Mouse (Mus musculus) neural tube, embryonic 11.5 days (tissue): Measurements from ENCODE around the gene Tuba1c. TPM values are rescaled to one million over a fixed set of nuclear protein-coding genes. Genes with fewer than 3 reads are reported as not detected.
A peak's percentile ranks its signal among the peaks of the same experiment; 100 is the strongest.

Source experiments
- ATAC-seq: fragments of 200-750 bp; cut with Nextera tagmentation; 2 replicates; pipeline ENCODE4 v1.8.0; 2017; ENCODE audit warnings: moderate number of reproducible peaks, mild to moderate bottlenecking, moderate TSS enrichment, moderate library complexity; ENCODE audit not compliant: insufficient read depth, low FRiP score, low TSS enrichment
- DNase-seq: peaks from one replicate; pipeline ENCODE4 v3.0.0-alpha.2; 2015; ENCODE audit warnings: low spot score
- H3K27ac ChIP-seq: fragments of 300-500 bp; sonication (generic); 2 replicates; pipeline ENCODE4 v1.5.1; 2014; ENCODE audit warnings: low read depth, mild to moderate bottlenecking, low read length
- H3K27me3 ChIP-seq: fragments of 300-500 bp; sonication (generic); 2 replicates; pipeline ENCODE4 v1.6.1; 2014; ENCODE audit warnings: mild to moderate bottlenecking, low read length, mixed read lengths; ENCODE audit not compliant: control insufficient read depth, insufficient read depth
- H3K36me3 ChIP-seq: fragments of 300-500 bp; sonication (generic); 2 replicates; pipeline ENCODE4 v1.6.1; 2014; ENCODE audit warnings: mild to moderate bottlenecking, low read length, moderate library complexity, mixed read lengths; ENCODE audit not compliant: control insufficient read depth, insufficient read depth
- H3K4me1 ChIP-seq: fragments of 300-500 bp; sonication (generic); 2 replicates; pipeline ENCODE4 v1.6.1; 2014; ENCODE audit warnings: low read length, mixed read lengths; ENCODE audit not compliant: control insufficient read depth, insufficient read depth
- H3K4me2 ChIP-seq: fragments of 300-500 bp; sonication (generic); 2 replicates; pipeline ENCODE4 v1.6.1; 2014; ENCODE audit warnings: low read depth, mild to moderate bottlenecking, moderate library complexity
- H3K4me3 ChIP-seq: fragments of 300-500 bp; sonication (generic); 2 replicates; pipeline ENCODE4 v1.5.1; 2014; ENCODE audit warnings: low read depth, low read length
- H3K9ac ChIP-seq: fragments of 300-500 bp; sonication (generic); 2 replicates; pipeline ENCODE4 v1.6.1; 2014; ENCODE audit warnings: mild to moderate bottlenecking, low read length
- H3K9me3 ChIP-seq: fragments of 300-500 bp; sonication (generic); 2 replicates; pipeline ENCODE4 v1.6.1; 2016; ENCODE audit warnings: low read length; ENCODE audit not compliant: control insufficient read depth
- WGBS: fragments of 180-500 bp; shearing (Covaris S2); extraction: QIAGEN DNeasy Blood & Tissue Kit; methylation state at CpG from one replicate; pipeline ENCODE4 v1.1.7; 2014; 5-methylcytosine and 5-hydroxymethylcytosine counted together
- polyA plus RNA-seq: library from polyadenylated mRNA; unstranded; fragments of >200 nt; fragmentation: Nextera tagmentation; extraction: Ambion mirVana; gene quantifications from 2 replicates; pipeline ENCODE4 v1.2.1, GENCODE M21; 2014

Gene Tuba1c
- 109 and 112 TPM in 2 replicates for polyA plus RNA-seq

DNA sequence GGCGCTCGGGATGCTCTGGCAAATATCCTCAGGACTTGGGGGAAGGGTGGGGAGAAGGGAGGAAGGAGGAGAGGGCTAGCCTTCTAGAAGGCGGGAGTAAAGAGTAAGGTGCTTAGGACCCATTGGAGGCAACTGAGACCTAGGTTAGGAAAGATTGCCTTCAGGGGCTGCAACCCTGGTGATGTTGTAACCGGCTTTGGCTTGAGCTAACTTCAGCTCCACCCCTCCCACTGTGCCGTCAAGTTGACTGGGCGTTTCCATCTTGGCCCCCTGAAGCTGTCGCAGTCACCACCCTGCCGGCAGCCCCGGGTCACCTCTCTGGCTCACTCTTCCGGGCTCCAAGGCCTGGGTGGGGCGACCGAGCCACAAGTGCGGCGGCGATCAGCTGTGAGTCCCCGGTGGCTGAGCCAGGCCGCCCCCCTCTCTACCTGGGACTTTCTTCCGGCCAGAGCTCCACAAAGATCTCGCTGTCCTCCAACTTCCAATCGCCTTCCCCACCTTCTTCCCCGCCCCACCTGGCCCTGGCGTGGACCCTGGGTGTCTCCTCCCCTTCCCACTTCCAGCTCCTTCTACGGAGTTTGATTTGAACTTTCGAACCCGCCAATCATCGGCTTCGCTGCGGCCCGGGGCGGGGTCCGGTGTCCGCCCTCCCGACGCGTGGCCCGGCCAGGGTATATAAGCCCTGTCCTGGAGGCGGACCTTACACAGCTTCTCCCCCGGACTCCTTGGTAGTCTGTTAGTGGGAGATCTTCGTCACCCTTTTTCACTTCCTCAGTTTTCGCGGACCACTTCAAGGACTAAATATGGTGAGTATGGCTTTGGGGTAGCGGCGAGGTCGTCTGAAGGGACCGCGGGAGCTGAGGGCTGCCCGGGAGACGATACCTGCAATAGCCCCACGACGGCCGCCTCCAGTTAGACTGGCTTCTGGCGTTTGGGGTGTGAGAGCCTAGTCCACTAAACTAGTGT is at the start of gene Tuba1c:
Gene Tuba1c, plus strand, starts transcription at position 273 of the 966 bp plus-strand sequence.
- ATAC-seq (peak; percentile 75), DNase-seq (peak; percentile 85)
- no peaks in the 10 kb centered on the region for H3K36me3 ChIP-seq
- H3K9ac ChIP-seq, result peak within 1 kb of the TSS; percentile 56
- H3K27ac ChIP-seq, result no peak within 1 kb of the TSS
- H3K9me3 ChIP-seq, result no peaks in the 10 kb centered on the region
- peak within 1 kb of the TSS; percentile 72 for H3K4me2 ChIP-seq
- no peaks in the 10 kb centered on the region for H3K27me3 ChIP-seq
- H3K4me1 ChIP-seq, result peaks cover 16% of the 10 kb centered on the region
- H3K4me3 ChIP-seq, result peak within 1 kb of the TSS; percentile 57
- under 1% methylated on average over 52 of the region's 52 CpGs for WGBS

DNA sequence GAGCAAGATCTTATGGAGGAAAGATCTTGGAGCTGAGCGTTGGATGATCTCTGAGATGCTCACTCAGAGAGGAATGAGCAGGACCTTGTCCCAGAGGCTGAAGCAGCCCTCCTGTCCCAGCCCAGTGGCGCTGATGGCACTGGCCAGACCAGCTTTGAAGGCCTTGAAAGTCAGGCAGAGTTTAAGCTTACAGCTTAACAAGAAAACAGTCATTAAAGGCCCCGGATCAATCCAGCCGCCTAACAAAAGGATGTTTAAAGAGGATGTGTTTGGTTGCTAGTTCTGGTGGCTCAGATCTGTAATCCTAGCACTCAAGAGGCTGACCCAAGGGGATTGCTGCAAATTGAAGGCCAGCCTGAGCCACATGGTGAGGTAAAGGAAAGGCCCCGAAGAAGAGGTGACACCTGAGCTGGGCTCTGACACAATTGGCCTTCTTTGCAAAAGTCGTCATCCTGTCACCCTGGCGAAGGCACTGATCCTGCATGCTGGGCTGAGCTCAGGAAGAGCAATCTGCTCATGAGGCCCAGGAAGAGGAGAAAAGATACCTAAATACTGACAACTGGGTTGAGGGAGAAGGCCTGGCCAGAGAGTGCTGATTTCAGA is 49.6 kb upstream of the Tuba1c start:
- Histone ChIP-seq H3K9ac (peak overlapping the region; percentile 26; the same call in 1 of the 2 replicates), H3K4me1 (peaks cover 35% of the 10 kb centered on the region), H3K4me2 (no peak overlapping the region), H3K4me3 (no peak overlapping the region), H3K9me3 (no peaks in the 10 kb centered on the region), H3K36me3 (no peaks in the 10 kb centered on the region), H3K27ac (0 out of 2 replicates have a peak overlapping the region, but pooled peaks have one; percentile 34), H3K27me3 (no peaks in the 10 kb centered on the region)
- no peak for ATAC-seq
- 39% methylated on average over 7 of the region's 7 CpGs for WGBS
- no peak for DNase-seq

DNA sequence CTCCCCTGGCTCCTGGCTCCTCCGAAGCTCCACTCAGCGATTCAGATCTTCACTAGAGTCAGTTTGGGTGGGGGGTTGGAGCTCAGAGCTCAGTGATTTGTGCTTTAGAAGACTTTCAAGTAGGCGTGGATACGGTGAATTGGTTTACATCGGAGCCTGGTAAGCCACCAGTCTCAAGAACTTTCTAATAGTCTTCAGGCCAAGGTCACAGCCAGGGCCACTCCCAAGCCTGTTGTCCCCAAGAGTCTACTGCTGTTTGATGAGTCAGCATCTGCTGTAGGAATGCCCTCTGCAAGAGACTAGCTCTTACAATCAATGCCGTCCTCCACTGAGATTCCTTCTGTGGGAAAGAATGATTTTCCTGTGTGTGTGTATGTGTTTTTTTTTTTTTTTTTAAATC is 47.6 kb upstream of the Tuba1c start:
- H3K36me3 ChIP-seq, result no peaks in the 10 kb centered on the region
- no peak overlapping the region for H3K9ac ChIP-seq
- no peaks in the 10 kb centered on the region for H3K9me3 ChIP-seq
- ATAC-seq (no peak), DNase-seq (no peak)
- peaks cover 35% of the 10 kb centered on the region for H3K4me1 ChIP-seq
- WGBS, result 76% methylated on average over 6 of the region's 6 CpGs
- no peak overlapping the region for H3K4me2 ChIP-seq
- no peak overlapping the region for H3K4me3 ChIP-seq
- H3K27me3 ChIP-seq, result no peaks in the 10 kb centered on the region
- 0 out of 2 replicates have a peak overlapping the region, but pooled peaks have one; percentile 14 for H3K27ac ChIP-seq

DNA sequence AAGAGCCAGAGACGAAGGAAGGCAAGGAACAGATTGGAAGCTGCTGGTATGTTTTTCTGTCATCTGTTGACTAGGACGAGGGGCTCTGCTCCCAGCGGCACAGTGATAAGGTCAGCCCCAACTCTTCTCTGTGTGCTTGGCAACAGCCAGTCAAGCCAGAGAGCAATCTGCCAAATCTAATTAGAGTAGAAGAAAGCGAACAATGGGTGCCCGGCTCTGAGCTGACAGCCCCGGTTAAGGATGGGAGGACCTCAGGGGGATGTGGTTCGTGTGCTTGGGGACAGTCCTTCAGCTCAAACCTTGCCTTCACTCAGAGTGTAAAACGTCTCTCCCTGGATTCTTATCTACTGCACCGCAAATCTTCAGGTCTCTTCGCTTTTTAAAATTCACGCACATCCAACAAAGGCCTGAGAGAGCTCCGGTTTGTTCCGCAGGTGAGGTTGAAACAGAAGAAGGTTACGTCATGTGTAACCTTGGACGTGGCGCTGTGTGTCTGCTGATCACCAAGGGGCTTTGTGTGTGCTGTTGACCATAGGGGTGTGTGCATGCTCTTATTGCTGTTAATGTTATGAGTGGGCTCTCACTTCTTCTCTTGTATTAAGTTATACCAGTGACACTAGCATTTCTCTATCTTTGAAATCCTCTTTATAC is 46.1 kb upstream of the Tuba1c start:
- H3K4me3 ChIP-seq, result peak overlapping the region; percentile 38
- H3K9me3 ChIP-seq, result no peaks in the 10 kb centered on the region
- H3K27me3 ChIP-seq, result no peaks in the 10 kb centered on the region
- H3K27ac ChIP-seq, result peak overlapping the region; percentile 89
- H3K4me1 ChIP-seq, result peaks cover 35% of the 10 kb centered on the region
- ATAC-seq (peak; percentile 75), DNase-seq (peak; percentile 83)
- WGBS, result 38% methylated on average over 16 of the region's 16 CpGs
- no peaks in the 10 kb centered on the region for H3K36me3 ChIP-seq
- H3K9ac ChIP-seq, result peak overlapping the region; percentile 67
- peak overlapping the region; percentile 57 for H3K4me2 ChIP-seq

DNA sequence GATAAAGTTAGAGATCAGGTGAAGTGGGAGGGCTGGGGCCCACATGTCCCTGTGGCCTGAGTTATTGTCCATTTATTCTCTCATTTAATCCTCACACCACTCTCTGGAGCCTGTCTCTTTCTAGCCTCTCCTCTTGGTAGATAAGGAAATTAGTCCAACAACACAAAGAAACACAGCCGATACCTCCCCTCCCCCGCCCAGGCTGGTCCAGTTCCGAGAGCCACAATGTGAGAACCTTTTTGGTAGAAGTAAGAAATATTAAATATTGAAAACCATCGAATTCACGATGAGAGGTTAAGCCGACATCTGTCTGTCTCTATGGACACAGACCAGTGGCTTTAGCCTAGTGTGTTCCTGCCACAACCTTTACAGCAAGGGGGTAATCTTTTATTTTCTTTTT is 45.0 kb upstream of the Tuba1c start:
- no peak for ATAC-seq
- H3K9ac ChIP-seq, result peak overlapping the region; percentile 67
- H3K9me3 ChIP-seq, result no peaks in the 10 kb centered on the region
- peak overlapping the region; percentile 89 for H3K27ac ChIP-seq
- WGBS, result 55% methylated on average over 6 of the region's 6 CpGs
- H3K4me2 ChIP-seq, result peak overlapping the region; percentile 57
- peak overlapping the region; percentile 38 for H3K4me3 ChIP-seq
- H3K36me3 ChIP-seq, result no peaks in the 10 kb centered on the region; the same call in 1 of the 2 replicates
- peaks cover 37% of the 10 kb centered on the region for H3K4me1 ChIP-seq
- peak; percentile 57 for DNase-seq
- no peaks in the 10 kb centered on the region for H3K27me3 ChIP-seq

DNA sequence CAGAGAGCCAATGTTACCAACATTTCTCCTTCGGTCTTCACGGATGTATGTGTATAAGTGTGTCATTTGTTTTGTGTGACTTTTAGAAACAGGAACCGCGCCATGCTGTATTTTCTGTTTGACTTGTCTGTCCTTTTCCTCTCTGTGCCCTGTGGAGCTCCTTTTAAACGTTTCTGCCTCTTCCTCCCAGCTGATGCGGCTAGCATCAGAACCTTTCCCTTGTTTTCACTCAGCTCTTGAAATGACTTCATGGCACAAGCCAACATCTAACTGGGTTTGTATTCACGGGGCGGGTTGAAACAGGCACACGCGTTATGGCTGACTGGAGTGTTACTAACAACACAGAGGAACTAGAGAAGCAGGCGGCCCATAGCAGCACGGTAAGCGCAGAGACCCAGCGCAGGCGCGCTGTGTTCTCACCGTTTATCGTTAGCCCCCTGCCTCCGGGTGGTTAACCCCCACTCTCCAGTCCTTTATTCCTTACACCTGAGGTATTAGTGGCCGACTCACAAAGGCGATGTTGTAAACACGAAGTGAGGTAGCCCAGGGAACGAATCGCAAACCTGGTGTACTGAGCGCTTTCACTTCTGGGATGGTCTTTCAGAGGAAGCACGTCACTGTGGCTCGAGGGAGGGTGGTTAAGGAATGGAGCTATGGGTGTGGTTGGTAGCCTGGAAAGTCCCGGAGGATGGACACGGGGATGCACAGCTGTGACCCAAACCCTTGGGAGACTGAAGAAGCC is 44.3 kb upstream of the Tuba1c start:
- Histone ChIP-seq H3K9ac (peak overlapping the region; percentile 67), H3K36me3 (no peaks in the 10 kb centered on the region; the same call in 1 of the 2 replicates), H3K27ac (peak overlapping the region; percentile 89), H3K4me1 (peaks cover 43% of the 10 kb centered on the region), H3K9me3 (no peaks in the 10 kb centered on the region), H3K27me3 (no peaks in the 10 kb centered on the region), H3K4me3 (peak overlapping the region; percentile 38), H3K4me2 (peak overlapping the region; percentile 57)
- peak; percentile 79 for DNase-seq
- peak; percentile 48 for ATAC-seq
- 4% methylated on average over 29 of the region's 29 CpGs for WGBS

DNA sequence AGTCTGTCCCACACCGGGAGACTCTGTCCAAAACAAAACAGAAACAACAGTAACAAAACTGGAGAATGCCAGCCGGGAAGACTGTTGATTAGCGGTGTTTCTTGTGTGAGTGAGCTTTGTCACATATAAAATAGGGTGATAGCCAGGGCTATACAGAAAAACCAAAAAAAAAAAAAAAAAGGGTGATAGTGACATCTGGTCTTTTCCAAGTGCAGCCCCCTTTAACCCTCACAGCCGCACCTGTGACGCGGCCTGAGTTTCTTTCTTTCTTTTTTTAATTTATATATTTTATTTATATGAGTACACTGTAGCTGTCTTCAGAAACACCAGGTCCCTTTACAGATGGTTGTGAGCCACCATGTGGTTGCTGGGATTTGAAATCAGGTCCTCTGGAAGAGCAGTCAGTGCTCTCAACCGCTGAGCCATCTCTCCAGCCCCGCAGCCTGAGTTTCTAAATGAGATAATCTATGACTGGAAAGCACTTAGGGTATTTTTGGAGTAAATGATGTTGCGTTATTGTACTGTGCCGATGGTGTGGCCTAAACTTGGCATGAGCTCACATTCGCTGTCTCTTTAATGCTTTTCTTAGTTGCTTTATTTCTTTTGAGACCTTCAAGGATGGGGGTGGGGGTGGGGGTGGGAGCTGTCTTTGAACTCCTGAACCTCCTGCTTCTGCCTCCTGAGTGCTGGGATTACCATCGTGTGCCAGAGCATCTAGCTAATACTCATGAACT is 43.5 kb upstream of the Tuba1c start:
- Histone ChIP-seq H3K4me3 (peak overlapping the region; percentile 38), H3K9me3 (no peaks in the 10 kb centered on the region), H3K4me2 (peak overlapping the region; percentile 57), H3K9ac (peak overlapping the region; percentile 67), H3K27me3 (no peaks in the 10 kb centered on the region), H3K4me1 (peaks cover 47% of the 10 kb centered on the region), H3K27ac (peak overlapping the region; percentile 89), H3K36me3 (no peaks in the 10 kb centered on the region; the same call in 1 of the 2 replicates)
- ATAC-seq (no peak), DNase-seq (peak; percentile 53)
- 22% methylated on average over 12 of the region's 12 CpGs for WGBS
